Mouse (Mus musculus) c-Kit-positive CD71-positive TER-119-positive erythroid progenitor cells, embryonic 14.5 days (primary cell): ENCODE measurements around the gene Chrne.

Experiments
- DNase-seq: peaks from one replicate; pipeline ENCODE4 v3.0.0-alpha.2; 2013; ENCODE audit warnings: low spot score

Chrne gene

GRCm38 (mm10) chr11:70652029-70652883 is 33.2 kb upstream of the Chrne start:
- DNase-seq: no peak

GRCm38 (mm10) chr11:70651391-70651790 is 32.4 kb upstream of the Chrne start:
- no peak for DNase-seq

- DNase-seq: no peak
These were observed 31.5 kb upstream of the Chrne start for GRCm38 (mm10) chr11:70650322-70651175.

- DNase-seq: no peak
These were observed 30.2 kb upstream of the Chrne start for GRCm38 (mm10) chr11:70649185-70649734.

- DNase-seq: peak; percentile 70
These were observed 29.5 kb upstream of the Chrne start for GRCm38 (mm10) chr11:70648512-70648911.

GRCm38 (mm10) chr11:70647716-70648420 is 28.9 kb upstream of the Chrne start:
- DNase-seq: no peak

- DNase-seq: peak; percentile 99
These were observed 28.0 kb upstream of the Chrne start, which contains the start of the genes Rnf167 and Slc25a11 for GRCm38 (mm10) chr11:70646691-70647650. Gene Rnf167, plus strand, starts transcription at chr11:70647235. Gene Slc25a11, minus strand, starts transcription at chr11:70647479.

GRCm38 (mm10) chr11:70646259-70646555 is 27.2 kb upstream of the Chrne start:
- no peak for DNase-seq

GRCm38 (mm10) chr11:70645461-70646258 is 26.6 kb upstream of the Chrne start:
- DNase-seq: no peak

- DNase-seq: no peak
These were observed 25.6 kb upstream of the Chrne start for GRCm38 (mm10) chr11:70644564-70645103.

GRCm38 (mm10) chr11:70643051-70643450 is 24.0 kb upstream of the Chrne start:
- DNase-seq: no peak

- DNase-seq: no peak
These were observed 22.2 kb upstream of the Chrne start for GRCm38 (mm10) chr11:70641241-70641640.

- no peak for DNase-seq
These were observed 21.0 kb upstream of the Chrne start for GRCm38 (mm10) chr11:70639976-70640375.

GRCm38 (mm10) chr11:70638714-70639278 is 19.8 kb upstream of the Chrne start, which contains the start of gene Gp1ba:
Gene Gp1ba, plus strand, starts transcription at chr11:70639122.
- peak; percentile 66 for DNase-seq

- no peak for DNase-seq
These were observed 19.3 kb upstream of the Chrne start for GRCm38 (mm10) chr11:70638293-70638692.

- DNase-seq: no peak
These were observed 18.7 kb upstream of the Chrne start for GRCm38 (mm10) chr11:70637764-70638163.

GRCm38 (mm10) chr11:70635601-70636000 is 16.6 kb upstream of the Chrne start:
- no peak for DNase-seq

GRCm38 (mm10) chr11:70630129-70630528 is 11.1 kb upstream of the Chrne start:
- DNase-seq: no peak

- no peak for DNase-seq
These were observed 10.5 kb upstream of the Chrne start for GRCm38 (mm10) chr11:70629557-70629956.
